Mouse (Mus musculus) embryonic fibroblast, embryonic 13.5 days (primary cell): ENCODE results near the gene Polg. TPM values are rescaled to one million over a fixed set of nuclear protein-coding genes. Genes with fewer than 3 reads are reported as not detected.

ENCODE experiments used
- H3K27ac ChIP-seq: 2 replicates; pipeline ENCODE4 v1.5.1; 2012; ENCODE audit warnings: low read length, control low read depth, inconsistent platforms; ENCODE audit not compliant: insufficient read depth
- H3K4me1 ChIP-seq: 2 replicates; pipeline ENCODE4 v1.6.1; 2011; ENCODE audit warnings: low read length; ENCODE audit not compliant: control insufficient read depth, insufficient read depth
- H3K4me3 ChIP-seq: 2 replicates; pipeline ENCODE4 v1.5.1; 2011; ENCODE audit warnings: mild to moderate bottlenecking, control low read depth, low read length; ENCODE audit not compliant: insufficient read depth
- CTCF ChIP-seq: IDR thresholded peaks from 2 replicates; pipeline ENCODE4 v1.5.1; 2011; ENCODE audit warnings: mild to moderate bottlenecking, control low read depth, low read length, moderate library complexity, borderline replicate concordance; ENCODE audit not compliant: insufficient read depth
- POLR2A ChIP-seq: IDR thresholded peaks from 2 replicates; pipeline ENCODE4 v1.6.1; 2011; ENCODE audit warnings: low read depth, mild to moderate bottlenecking, control low read depth, low read length, moderate library complexity
- polyA plus RNA-seq: library from polyadenylated mRNA; stranded (reverse); fragments of >200 nt; gene quantifications from 2 replicates; pipeline ENCODE4 v1.2.4, GENCODE M21; 2011; ENCODE audit warnings: low read depth; ENCODE audit not compliant: missing spikeins, insufficient read length

Polg gene
- polyA plus RNA-seq, 1 experiment: 53.6 TPM

DNA sequence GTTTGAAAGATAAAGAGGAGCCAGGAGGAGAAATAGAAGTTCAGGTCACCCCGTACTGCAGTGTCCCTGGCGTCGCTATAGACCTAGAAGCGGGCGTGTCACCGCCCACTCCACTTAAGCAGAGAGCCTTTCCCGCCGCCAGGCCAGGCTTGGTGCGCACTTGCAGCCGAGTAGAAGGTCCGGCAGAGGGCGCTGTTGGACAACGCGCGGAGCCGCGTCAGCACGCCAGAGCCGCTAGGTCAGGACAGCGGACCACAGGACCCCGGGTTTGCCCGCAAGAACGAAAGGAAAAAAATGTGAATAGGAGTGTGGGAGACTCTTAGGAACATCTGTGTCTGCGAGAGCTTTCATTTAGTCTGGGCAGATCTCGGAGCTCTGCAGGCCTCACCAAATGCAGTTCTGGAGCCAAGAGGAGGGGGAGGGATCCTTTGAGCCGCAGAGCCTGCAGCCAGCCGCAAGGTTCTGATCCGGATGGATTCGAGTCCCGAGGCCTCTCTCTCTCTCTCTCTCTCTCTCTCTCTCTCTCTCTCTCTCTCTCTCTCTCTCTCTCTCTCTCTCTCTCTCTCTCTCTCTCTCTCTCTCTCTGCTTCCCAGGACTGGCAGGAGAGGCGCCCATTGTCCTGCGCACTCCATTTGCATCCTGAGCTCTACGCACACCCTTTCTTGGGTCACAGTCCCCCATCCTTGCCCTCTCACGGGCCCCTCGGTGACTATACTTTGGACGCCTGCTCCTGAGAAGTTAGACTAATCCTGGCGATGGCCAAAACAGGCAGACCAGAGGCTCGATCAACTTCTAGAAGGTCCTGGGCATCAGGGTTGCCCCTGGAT is 30.0 kb upstream of the Polg start:
- H3K4me3 ChIP-seq: no peak overlapping the region
- no peaks in the 10 kb centered on the region for H3K4me1 ChIP-seq
- H3K27ac ChIP-seq: no peak overlapping the region
- TF ChIP-seq POLR2A: no peak
- peak; percentile 98 for TF ChIP-seq CTCF

DNA sequence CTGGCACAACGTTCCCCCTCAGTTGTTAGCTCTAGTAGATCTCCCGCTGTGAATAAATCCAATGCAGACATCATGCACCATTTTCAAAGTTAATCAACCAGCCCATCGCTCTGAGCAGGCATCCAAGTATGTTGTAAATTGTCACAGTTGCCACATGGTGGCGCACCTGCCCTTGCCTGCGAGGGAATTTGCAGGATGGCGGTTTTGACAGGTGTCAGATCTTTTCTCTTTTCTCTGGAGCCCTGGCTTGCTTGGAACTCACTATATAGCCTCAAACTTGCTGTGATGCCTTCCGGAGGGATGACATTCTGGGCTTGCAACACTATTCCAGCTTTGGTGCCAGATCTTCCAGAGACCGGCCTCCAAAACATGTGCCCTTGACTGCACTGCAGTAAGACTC is 27.8 kb upstream of the Polg start:
- no peaks in the 10 kb centered on the region for H3K4me1 ChIP-seq
- TF ChIP-seq POLR2A: no peak
- peak; percentile 91; the same call in 1 of the 2 replicates for TF ChIP-seq CTCF
- no peak overlapping the region for H3K27ac ChIP-seq
- H3K4me3 ChIP-seq: no peak overlapping the region

DNA sequence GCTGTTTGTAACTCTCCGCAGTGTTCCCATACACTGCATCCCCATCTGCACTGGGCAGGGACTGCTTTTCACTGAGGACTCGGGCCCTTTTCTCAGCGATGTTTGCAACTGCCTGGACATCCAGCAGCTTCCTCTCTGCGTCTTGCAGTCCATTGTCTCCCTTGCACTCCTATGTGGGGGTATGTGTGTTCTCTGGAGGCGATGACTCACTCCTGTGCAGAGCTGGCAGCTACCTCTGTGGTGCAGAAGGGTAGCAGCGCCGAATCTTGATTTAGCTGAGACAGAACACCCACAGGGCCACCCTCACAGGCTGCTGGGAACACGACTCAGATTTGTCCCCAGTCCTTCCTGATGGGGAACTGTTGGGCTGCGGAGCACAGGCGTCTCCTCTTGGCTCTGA is 20.4 kb upstream of the Polg start:
- Histone ChIP-seq H3K4me1 (no peaks in the 10 kb centered on the region), H3K4me3 (no peak overlapping the region), H3K27ac (no peak overlapping the region)
- TF ChIP-seq CTCF (no peak), POLR2A (no peak)

DNA sequence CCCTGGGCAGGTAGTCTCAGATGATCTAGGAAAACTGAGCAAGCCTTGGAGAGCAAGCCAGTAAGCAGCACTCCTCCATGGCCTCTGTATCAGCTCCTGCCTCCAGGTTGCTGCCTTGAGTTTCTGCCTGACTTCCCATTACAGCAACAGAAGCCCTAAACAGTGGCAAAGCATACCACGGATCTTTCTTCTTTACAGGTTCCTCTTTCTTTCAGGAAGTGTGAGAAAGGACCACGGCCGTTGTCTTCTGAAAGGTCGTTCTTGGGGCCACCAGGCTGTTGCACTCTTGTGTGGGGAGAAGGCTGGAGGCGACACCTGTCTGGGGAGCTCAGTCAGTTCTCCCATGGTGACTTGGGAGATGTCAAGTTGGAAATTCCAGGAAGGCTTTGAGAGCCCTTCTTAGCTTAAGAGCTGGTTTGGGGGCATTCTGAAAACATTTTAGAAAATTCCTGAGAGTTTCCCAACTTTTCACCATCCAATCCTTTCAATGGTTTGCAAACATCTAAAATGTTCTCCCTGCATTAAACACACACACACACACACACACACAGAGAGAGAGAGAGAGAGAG is 8.8 kb upstream of the Polg start:
- no peak overlapping the region for H3K4me3 ChIP-seq
- TF ChIP-seq POLR2A (no peak), CTCF (no peak)
- no peak overlapping the region for H3K27ac ChIP-seq
- peaks cover 5% of the 10 kb centered on the region for H3K4me1 ChIP-seq

DNA sequence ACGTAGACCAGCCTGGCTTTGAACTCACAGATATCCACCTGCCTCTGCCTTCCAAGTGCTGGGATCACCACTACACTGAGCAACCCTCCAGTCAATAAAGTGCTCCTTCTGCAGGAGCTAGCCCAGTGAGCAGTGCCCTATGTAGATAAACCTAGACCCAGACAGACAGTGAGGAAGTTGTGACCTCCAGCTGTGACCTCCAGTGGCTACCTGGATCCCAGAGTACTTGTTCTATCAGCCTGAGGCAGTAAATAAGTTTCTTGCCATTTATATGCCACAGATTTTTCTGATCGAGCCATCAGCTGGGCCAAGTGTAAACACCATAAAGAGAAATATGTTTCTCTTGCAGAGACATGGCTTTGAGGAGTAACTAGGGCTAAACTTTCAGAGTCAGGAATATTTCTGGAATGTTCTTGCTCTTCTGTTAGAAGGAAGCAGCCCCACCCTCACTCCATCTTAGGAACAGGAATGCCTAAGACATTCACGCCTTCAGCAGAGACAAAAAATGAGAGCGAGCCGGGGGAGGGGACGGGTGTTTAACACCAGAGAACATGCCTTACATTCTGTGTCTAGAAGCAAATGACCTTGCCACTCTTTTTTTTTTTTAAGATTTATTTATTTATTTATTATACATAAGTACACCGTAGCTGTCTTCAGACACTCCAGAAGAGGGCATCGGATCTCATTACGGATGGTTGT is 7.5 kb upstream of the Polg start:
- TF ChIP-seq POLR2A (no peak), CTCF (no peak)
- H3K4me1 ChIP-seq: peaks cover 5% of the 10 kb centered on the region
- no peak overlapping the region for H3K27ac ChIP-seq
- no peak overlapping the region for H3K4me3 ChIP-seq

DNA sequence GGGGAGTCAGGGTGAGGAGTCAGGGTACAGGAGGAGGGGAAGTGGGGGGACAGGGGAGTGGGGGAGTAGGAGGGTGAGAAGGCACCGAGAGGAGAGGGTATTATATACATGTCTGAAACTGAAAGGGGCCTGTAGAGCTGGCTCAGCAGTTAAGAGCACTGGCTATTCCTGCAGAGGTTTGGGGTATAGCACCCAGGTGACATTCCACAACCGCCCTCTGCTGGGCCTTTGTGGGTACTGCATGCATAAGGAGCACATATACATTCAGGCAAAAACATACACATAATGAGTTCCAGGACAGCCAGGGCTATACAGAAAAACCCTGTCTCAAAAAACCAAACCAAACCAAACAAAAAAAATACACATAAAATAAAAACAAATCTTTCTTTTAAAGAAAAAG is 6.6 kb upstream of the Polg start:
- Histone ChIP-seq H3K4me3 (no peak overlapping the region), H3K4me1 (peaks cover 5% of the 10 kb centered on the region), H3K27ac (no peak overlapping the region)
- TF ChIP-seq CTCF: no peak
- no peak for TF ChIP-seq POLR2A

DNA sequence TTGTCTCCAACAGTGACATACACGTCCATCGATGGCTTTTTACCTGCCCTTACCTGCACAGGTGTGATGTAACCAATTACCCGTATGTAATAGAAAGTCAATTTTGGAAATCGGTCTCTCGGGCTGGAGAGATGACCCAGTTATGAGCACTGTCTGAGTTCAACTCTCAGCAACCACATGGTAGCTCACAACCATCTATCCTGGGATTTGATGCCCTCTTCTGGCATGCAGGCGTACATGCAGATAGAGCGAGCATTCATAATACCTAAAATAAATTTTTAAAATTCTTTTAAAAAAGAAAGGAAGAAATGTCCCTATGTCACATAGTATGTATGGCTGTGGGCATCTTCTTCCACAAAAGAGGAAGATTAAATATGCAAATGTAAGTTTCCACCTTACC is 5.3 kb upstream of the Polg start:
- H3K4me1 ChIP-seq: peaks cover 8% of the 10 kb centered on the region
- TF ChIP-seq POLR2A (no peak), CTCF (no peak)
- H3K27ac ChIP-seq: no peak overlapping the region
- H3K4me3 ChIP-seq: no peak overlapping the region

DNA sequence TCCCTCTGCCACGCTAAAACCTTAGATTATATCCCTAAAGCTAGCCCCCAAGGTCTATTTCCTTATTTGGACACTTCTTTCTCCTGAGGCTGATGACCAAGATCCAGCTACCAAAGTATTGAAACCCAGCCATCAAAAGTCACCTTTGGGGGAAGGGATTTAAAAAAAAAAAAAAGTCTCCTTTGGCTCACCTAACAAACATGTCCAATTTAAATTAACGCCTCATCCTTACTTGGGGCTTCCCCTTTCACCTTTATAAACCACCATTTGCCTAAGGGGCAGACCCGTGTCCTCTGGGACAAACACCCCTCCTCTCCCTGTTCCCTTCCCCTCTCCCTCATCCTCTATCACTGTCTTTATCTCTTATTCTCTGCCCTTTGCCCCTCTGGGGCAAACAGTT is 4.6 kb upstream of the Polg start:
- TF ChIP-seq POLR2A (no peak), CTCF (no peak)
- Histone ChIP-seq H3K4me3 (no peak overlapping the region), H3K27ac (no peak overlapping the region), H3K4me1 (peaks cover 8% of the 10 kb centered on the region)

DNA sequence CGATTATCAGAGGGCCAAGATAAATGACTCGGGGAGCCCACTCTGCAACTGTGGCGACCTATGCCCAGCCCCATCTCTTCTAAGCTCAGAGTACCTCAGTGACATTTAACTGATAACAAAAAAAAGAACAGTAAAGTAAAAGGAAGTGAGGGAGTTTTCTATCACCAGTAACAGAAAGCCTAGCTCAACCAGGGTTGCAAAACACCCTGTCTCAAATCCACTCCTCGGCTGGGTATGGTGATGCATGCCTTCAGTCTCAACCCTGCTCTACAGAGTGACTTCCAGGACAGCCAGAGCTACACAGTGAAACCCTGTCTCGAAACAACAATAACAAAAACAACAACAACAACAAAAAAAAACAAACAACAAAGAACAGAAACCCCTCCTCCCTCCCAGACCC is 3.6 kb upstream of the Polg start:
- TF ChIP-seq POLR2A: no peak
- no peak for TF ChIP-seq CTCF

DNA sequence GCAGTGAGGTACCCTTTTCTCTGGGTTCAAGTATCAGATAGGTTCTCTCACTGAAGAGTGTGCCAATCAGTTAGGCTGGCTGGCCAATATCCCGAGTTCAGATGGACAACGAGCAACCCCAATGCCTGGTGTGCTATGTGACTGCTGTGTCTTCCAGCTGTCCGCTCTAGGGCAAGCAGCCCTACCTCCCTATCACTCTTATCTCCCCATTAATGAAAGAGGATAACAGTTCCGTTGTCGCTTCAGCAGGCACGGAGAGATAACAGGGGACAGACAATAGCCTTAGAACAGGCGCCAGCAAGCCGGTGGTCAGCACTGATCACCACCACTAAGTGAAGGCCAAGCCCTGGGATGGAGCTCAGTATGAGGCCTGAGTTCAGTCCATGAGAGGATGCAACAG is 2.8 kb upstream of the Polg start:
- TF ChIP-seq POLR2A (no peak), CTCF (no peak)

More for the DNA sequence above, 3.6 kb upstream of the Polg start:
- Histone ChIP-seq H3K4me3 (no peak overlapping the region), H3K27ac (no peak overlapping the region), H3K4me1 (peaks cover 8% of the 10 kb centered on the region)

More for the DNA sequence above, 2.8 kb upstream of the Polg start:
- no peak overlapping the region for H3K4me3 ChIP-seq
- H3K27ac ChIP-seq: no peak overlapping the region
- peaks cover 10% of the 10 kb centered on the region for H3K4me1 ChIP-seq
